Mouse (Mus musculus): ENCODE results near the gene Gm45623. TPM values are rescaled to one million over a fixed set of nuclear protein-coding genes. Genes with fewer than 3 reads are reported as not detected.

Gene Gm45623
- polyA plus RNA-seq, 1 experiment, result 0.04 TPM

DNA sequence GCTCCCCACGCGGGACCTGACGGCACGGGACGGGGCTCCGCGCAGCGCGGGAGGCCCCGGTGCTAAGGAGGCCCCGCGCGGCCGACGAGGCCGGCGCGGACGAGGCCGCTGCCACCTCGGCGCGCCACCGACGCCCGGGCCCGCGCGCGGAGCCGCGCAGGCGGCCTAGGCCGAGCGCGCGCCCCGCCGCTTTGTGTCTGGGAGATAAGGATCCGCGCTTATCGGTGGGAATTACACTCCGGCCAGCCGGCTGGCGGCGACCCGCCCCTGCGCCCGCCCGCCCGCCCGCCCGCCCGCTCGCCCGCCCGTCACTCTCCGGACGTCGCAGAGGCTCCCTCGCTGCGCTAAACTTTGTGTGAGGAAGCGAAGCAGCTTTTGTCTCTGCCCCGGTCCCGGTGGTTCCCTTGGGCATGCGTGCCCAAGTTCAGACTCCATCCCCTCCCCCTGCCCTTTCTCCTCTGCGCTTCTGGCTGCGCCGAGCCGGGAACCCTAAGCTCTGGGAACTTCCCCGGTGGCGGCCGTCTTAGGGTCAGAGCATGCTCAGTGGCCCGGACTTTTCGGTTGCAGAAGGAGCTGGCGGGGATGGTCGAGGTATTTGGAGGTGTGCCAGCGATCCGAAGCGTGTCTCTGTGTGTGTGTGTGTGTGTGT is 50.3 kb downstream of the Gm45623 start:
- H3K4me3 ChIP-seq (ENCODE audit: insufficient read depth, poor library complexity, severe bottlenecking), result peak overlapping the region; percentile 71
- no peaks in the 10 kb centered on the region for H3K27me3 ChIP-seq (ENCODE audit: control insufficient read depth, insufficient read depth, insufficient read length)
- H3K79me2 ChIP-seq (ENCODE audit: control insufficient read depth, insufficient read depth), result peaks cover 51% of the 10 kb centered on the region
- H3K79me3 ChIP-seq (ENCODE audit: low read depth), result peaks cover 49% of the 10 kb centered on the region
- TF ChIP-seq FOSL1 (IDR thresholded peaks at IDR 0.05; ENCODE audit: insufficient read depth, low read length, poor library complexity, severe bottlenecking) (no peak), MAX (IDR thresholded peaks at IDR 0.05) (no peak), MYOG (IDR thresholded peaks at IDR 0.05; ENCODE audit: control insufficient read depth, extremely low read depth, insufficient read length) (no peak), CTCF (IDR thresholded peaks at IDR 0.05; ENCODE audit: control insufficient read depth, insufficient read depth, insufficient read length) (no peak), MYOD1 (IDR thresholded peaks at IDR 0.05; ENCODE audit: control insufficient read depth, insufficient read length, low read depth) (no peak), CEBPB (IDR thresholded peaks at IDR 0.05; ENCODE audit: low read depth) (no peak), USF1 (IDR thresholded peaks at IDR 0.05; ENCODE audit: low read depth) (no peak)
- peak overlapping the region; percentile 98 for H3ac ChIP-seq (ENCODE audit: control insufficient read depth, insufficient read length, low read depth)
- peaks cover 17% of the 10 kb centered on the region for H3K36me3 ChIP-seq (ENCODE audit: control insufficient read depth, insufficient read depth)

DNA sequence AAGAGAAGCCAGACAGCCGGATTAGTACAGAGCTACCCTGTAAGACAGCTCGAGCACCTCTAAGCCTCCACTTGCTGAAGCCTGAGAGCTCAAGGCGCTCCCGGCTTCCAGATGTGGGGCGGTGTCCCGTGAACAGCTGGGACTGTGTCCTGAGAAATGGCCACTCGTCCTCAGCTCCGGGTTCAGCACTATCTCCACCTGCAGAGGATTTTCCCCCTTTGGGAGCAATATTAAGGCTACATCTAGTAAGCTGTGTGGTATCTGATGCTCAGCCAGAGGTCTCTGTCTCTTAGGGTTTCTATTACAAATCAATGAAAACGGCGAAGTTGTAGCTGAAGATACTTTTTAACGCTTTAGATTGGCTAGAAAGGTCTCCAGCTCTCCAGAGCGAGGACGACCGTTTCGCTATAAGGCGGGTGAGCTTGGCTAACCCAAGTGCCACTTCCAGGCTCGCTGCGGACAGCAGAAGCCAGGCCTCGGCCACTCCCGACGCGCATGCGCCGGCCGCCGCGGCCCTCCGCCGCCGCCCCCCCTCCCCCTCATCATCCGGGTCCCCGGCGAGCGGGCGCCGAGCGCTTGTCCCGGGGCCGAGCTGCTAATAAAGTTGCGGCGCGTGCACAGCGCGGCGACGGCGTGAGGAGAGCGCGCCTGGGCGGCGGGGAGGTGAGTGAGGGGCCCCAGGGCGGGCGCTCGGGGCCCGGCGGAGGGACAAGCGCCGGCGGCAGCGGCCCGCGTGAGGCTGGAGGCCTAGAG is 51.0 kb downstream of the Gm45623 start, which contains the start of gene Smad5:
Gene Smad5 (plus strand): TSS at position 542 of the 753 bp plus-strand sequence.
- H3K79me2 ChIP-seq (ENCODE audit: control insufficient read depth, insufficient read depth), result peaks cover 44% of the 10 kb centered on the region
- TF ChIP-seq MYOG (IDR thresholded peaks at IDR 0.05; ENCODE audit: control insufficient read depth, extremely low read depth, insufficient read length) (no peak), FOSL1 (IDR thresholded peaks at IDR 0.05; ENCODE audit: insufficient read depth, low read length, poor library complexity, severe bottlenecking) (no peak), CEBPB (IDR thresholded peaks at IDR 0.05; ENCODE audit: low read depth) (no peak), USF1 (IDR thresholded peaks at IDR 0.05; ENCODE audit: low read depth) (no peak), CTCF (IDR thresholded peaks at IDR 0.05; ENCODE audit: control insufficient read depth, insufficient read depth, insufficient read length) (no peak), MYOD1 (IDR thresholded peaks at IDR 0.05; ENCODE audit: control insufficient read depth, insufficient read length, low read depth) (no peak), MAX (IDR thresholded peaks at IDR 0.05) (no peak)
- peaks cover 43% of the 10 kb centered on the region for H3K79me3 ChIP-seq (ENCODE audit: low read depth)
- peak within 1 kb of the TSS; percentile 98 for H3ac ChIP-seq (ENCODE audit: control insufficient read depth, insufficient read length, low read depth)
- H3K4me3 ChIP-seq (ENCODE audit: insufficient read depth, poor library complexity, severe bottlenecking), result peak within 1 kb of the TSS; percentile 71
- no peaks in the 10 kb centered on the region for H3K27me3 ChIP-seq (ENCODE audit: control insufficient read depth, insufficient read depth, insufficient read length)
- peaks cover 15% of the 10 kb centered on the region for H3K36me3 ChIP-seq (ENCODE audit: control insufficient read depth, insufficient read depth)

Other genes with a start within 250 kb of the Gm45623 start
- 0.09 TPM for gene Fbxl21, start 231.4 kb downstream of the Gm45623 start, polyA plus RNA-seq (2012; fragmentation: generic; extraction: Trizol)
- not detected for gene Lect2, start 205.3 kb downstream of the Gm45623 start, polyA plus RNA-seq (2012; fragmentation: generic; extraction: Trizol)
- gene Tgfbi, start 144.3 kb downstream of the Gm45623 start, polyA plus RNA-seq (2012; fragmentation: generic; extraction: Trizol), result 0.48 TPM
- 12.4 TPM for gene Smad5, start 50.8 kb downstream of the Gm45623 start, polyA plus RNA-seq (2012; fragmentation: generic; extraction: Trizol)
- gene Trpc7, start 142.2 kb upstream of the Gm45623 start, polyA plus RNA-seq (2012; fragmentation: generic; extraction: Trizol), result 0.01 TPM